Mouse (Mus musculus): ENCODE measurements around the gene Misp. TPM values are rescaled to one million over a fixed set of nuclear protein-coding genes. Genes with fewer than 3 reads are reported as not detected.

Misp gene
- polyA plus RNA-seq, 1 experiment from 2014 or later = 0.29 TPM

GRCm38 (mm10) chr10:79856704-79857451 is 36.1 kb downstream of the Misp start:
- Histone ChIP-seq H3K4me1 (ENCODE audit: control insufficient read depth, insufficient read depth, low read length) (peaks cover 40% of the 10 kb centered on the region), H3K27ac (replicated peaks; ENCODE audit: low read depth, low read length) (no peak overlapping the region), H3K4me3 (ENCODE audit: low read depth, low read length) (peak overlapping the region; percentile 99), H3K36me3 (ENCODE audit: control insufficient read depth, insufficient read depth, low read length) (peaks cover 43% of the 10 kb centered on the region), H3K27me3 (ENCODE audit: control insufficient read depth, insufficient read depth, low read length) (no peaks in the 10 kb centered on the region), H3K4me2 (ENCODE audit: low read depth, severe bottlenecking) (peak overlapping the region; percentile 91), H3K9ac (ENCODE audit: low read length) (peak overlapping the region; percentile 99), H3K9me3 (ENCODE audit: control insufficient read depth, low read length) (no peaks in the 10 kb centered on the region)
- 69% methylated on average over 7 of the region's 7 CpGs for WGBS
- ATAC-seq (ENCODE audit: insufficient number of reproducible peaks, low FRiP score, low TSS enrichment, low read depth) (no peak), DNase-seq (ENCODE audit: low spot score) (no peak)

GRCm38 (mm10) chr10:79857452-79857811 is 36.6 kb downstream of the Misp start:
- Histone ChIP-seq H3K4me1 (ENCODE audit: control insufficient read depth, insufficient read depth, low read length) (peaks cover 34% of the 10 kb centered on the region), H3K27me3 (ENCODE audit: control insufficient read depth, insufficient read depth, low read length) (no peaks in the 10 kb centered on the region), H3K9me3 (ENCODE audit: control insufficient read depth, low read length) (no peaks in the 10 kb centered on the region), H3K9ac (ENCODE audit: low read length) (peak overlapping the region; percentile 43), H3K27ac (replicated peaks; ENCODE audit: low read depth, low read length) (no peak overlapping the region), H3K36me3 (ENCODE audit: control insufficient read depth, insufficient read depth, low read length) (peaks cover 48% of the 10 kb centered on the region), H3K4me2 (ENCODE audit: low read depth, severe bottlenecking) (peak overlapping the region; percentile 91), H3K4me3 (ENCODE audit: low read depth, low read length) (peak overlapping the region; percentile 99)
- no peak for DNase-seq (ENCODE audit: low spot score)
- WGBS = 51% methylated on average over 4 of the region's 4 CpGs
- ATAC-seq (ENCODE audit: insufficient number of reproducible peaks, low FRiP score, low TSS enrichment, low read depth) = no peak

GRCm38 (mm10) chr10:79857894-79858293 is 37.1 kb downstream of the Misp start:
- no peaks in the 10 kb centered on the region for H3K9me3 ChIP-seq (ENCODE audit: control insufficient read depth, low read length)
- no peak overlapping the region for H3K27ac ChIP-seq (replicated peaks; ENCODE audit: low read depth, low read length)
- DNase-seq (ENCODE audit: low spot score) (no peak), ATAC-seq (ENCODE audit: insufficient number of reproducible peaks, low FRiP score, low TSS enrichment, low read depth) (no peak)
- H3K4me1 ChIP-seq (ENCODE audit: control insufficient read depth, insufficient read depth, low read length) = peaks cover 30% of the 10 kb centered on the region
- H3K36me3 ChIP-seq (ENCODE audit: control insufficient read depth, insufficient read depth, low read length) = peaks cover 53% of the 10 kb centered on the region
- 96% methylated on average over 2 of the region's 2 CpGs for WGBS
- peak overlapping the region; percentile 43; the same call in 1 of the 2 replicates for H3K9ac ChIP-seq (ENCODE audit: low read length)
- peak overlapping the region; percentile 91 for H3K4me2 ChIP-seq (ENCODE audit: low read depth, severe bottlenecking)
- H3K27me3 ChIP-seq (ENCODE audit: control insufficient read depth, insufficient read depth, low read length) = no peaks in the 10 kb centered on the region
- H3K4me3 ChIP-seq (ENCODE audit: low read depth, low read length) = peak overlapping the region; percentile 99

GRCm38 (mm10) chr10:79858416-79859074 is 37.8 kb downstream of the Misp start:
- DNase-seq (ENCODE audit: low spot score) (no peak), ATAC-seq (ENCODE audit: insufficient number of reproducible peaks, low FRiP score, low TSS enrichment, low read depth) (no peak)
- WGBS = 75% methylated on average over 17 of the region's 17 CpGs
- Histone ChIP-seq H3K36me3 (ENCODE audit: control insufficient read depth, insufficient read depth, low read length) (peaks cover 58% of the 10 kb centered on the region), H3K4me1 (ENCODE audit: control insufficient read depth, insufficient read depth, low read length) (peaks cover 27% of the 10 kb centered on the region), H3K9me3 (ENCODE audit: control insufficient read depth, low read length) (no peaks in the 10 kb centered on the region), H3K4me3 (ENCODE audit: low read depth, low read length) (no peak overlapping the region), H3K27ac (replicated peaks; ENCODE audit: low read depth, low read length) (no peak overlapping the region), H3K27me3 (ENCODE audit: control insufficient read depth, insufficient read depth, low read length) (no peaks in the 10 kb centered on the region), H3K4me2 (ENCODE audit: low read depth, severe bottlenecking) (peak overlapping the region; percentile 91), H3K9ac (ENCODE audit: low read length) (no peak overlapping the region)

- no peak for DNase-seq (ENCODE audit: low spot score)
- H3K9ac ChIP-seq (ENCODE audit: low read length) = no peak overlapping the region
- H3K4me2 ChIP-seq (ENCODE audit: low read depth, severe bottlenecking) = no peak overlapping the region
- no peak overlapping the region for H3K4me3 ChIP-seq (ENCODE audit: low read depth, low read length)
- no peaks in the 10 kb centered on the region for H3K27me3 ChIP-seq (ENCODE audit: control insufficient read depth, insufficient read depth, low read length)
- H3K36me3 ChIP-seq (ENCODE audit: control insufficient read depth, insufficient read depth, low read length) = peaks cover 58% of the 10 kb centered on the region
- 86% methylated on average over 11 of the region's 11 CpGs for WGBS
- peaks cover 27% of the 10 kb centered on the region for H3K4me1 ChIP-seq (ENCODE audit: control insufficient read depth, insufficient read depth, low read length)
- ATAC-seq (ENCODE audit: insufficient number of reproducible peaks, low FRiP score, low TSS enrichment, low read depth) = no peak
- no peaks in the 10 kb centered on the region for H3K9me3 ChIP-seq (ENCODE audit: control insufficient read depth, low read length)
- no peak overlapping the region for H3K27ac ChIP-seq (replicated peaks; ENCODE audit: low read depth, low read length)
These were observed 38.3 kb downstream of the Misp start for GRCm38 (mm10) chr10:79859116-79859515.

- Histone ChIP-seq H3K4me1 (ENCODE audit: control insufficient read depth, insufficient read depth, low read length) (peaks cover 27% of the 10 kb centered on the region), H3K9ac (ENCODE audit: low read length) (no peak overlapping the region)
- WGBS = 94% methylated on average over 26 of the region's 26 CpGs
These were observed 39.5 kb downstream of the Misp start for GRCm38 (mm10) chr10:79860079-79860911.

GRCm38 (mm10) chr10:79861230-79862048 is 40.6 kb downstream of the Misp start:
- Histone ChIP-seq H3K4me1 (ENCODE audit: control insufficient read depth, insufficient read depth, low read length) (peaks cover 24% of the 10 kb centered on the region), H3K27ac (replicated peaks; ENCODE audit: low read depth, low read length) (0 out of 2 replicates have a peak overlapping the region, but pooled peaks have one; percentile 10), H3K4me3 (ENCODE audit: low read depth, low read length) (no peak overlapping the region), H3K4me2 (ENCODE audit: low read depth, severe bottlenecking) (no peak overlapping the region), H3K36me3 (ENCODE audit: control insufficient read depth, insufficient read depth, low read length) (peaks cover 61% of the 10 kb centered on the region), H3K27me3 (ENCODE audit: control insufficient read depth, insufficient read depth, low read length) (no peaks in the 10 kb centered on the region), H3K9ac (ENCODE audit: low read length) (no peak overlapping the region), H3K9me3 (ENCODE audit: control insufficient read depth, low read length) (no peaks in the 10 kb centered on the region)
- DNase-seq (ENCODE audit: low spot score) (peak; percentile 43), ATAC-seq (ENCODE audit: insufficient number of reproducible peaks, low FRiP score, low TSS enrichment, low read depth) (no peak)
- 83% methylated on average over 25 of the region's 25 CpGs for WGBS

More at GRCm38 (mm10) chr10:79860079-79860911, 39.5 kb downstream of the Misp start:
- Histone ChIP-seq H3K4me2 (ENCODE audit: low read depth, severe bottlenecking) (no peak overlapping the region), H3K27me3 (ENCODE audit: control insufficient read depth, insufficient read depth, low read length) (no peaks in the 10 kb centered on the region), H3K4me3 (ENCODE audit: low read depth, low read length) (no peak overlapping the region), H3K9me3 (ENCODE audit: control insufficient read depth, low read length) (no peaks in the 10 kb centered on the region), H3K27ac (replicated peaks; ENCODE audit: low read depth, low read length) (no peak overlapping the region; the same call in 1 of the 2 replicates), H3K36me3 (ENCODE audit: control insufficient read depth, insufficient read depth, low read length) (peaks cover 61% of the 10 kb centered on the region)
- ATAC-seq (ENCODE audit: insufficient number of reproducible peaks, low FRiP score, low TSS enrichment, low read depth) (no peak), DNase-seq (ENCODE audit: low spot score) (no peak)
